10 mouse cellular contexts compared by ENCODE assay signal in genomic region chr4:42945952-42946351, GRCm38 (mm10). TPM values are rescaled to one million over a fixed set of nuclear protein-coding genes. Genes with fewer than 3 reads are reported as not detected.
DNase-seq lines count a peak whose midpoint lies in the region; ATAC-seq and TF ChIP-seq lines count a peak whose summit lies in the region.
"Had no signal": no experiment of that assay in that cellular context is flagged by ENCODE, and none has a peak within 500 bp of the region (broad histone marks: within the 10 kb centered on the region; RNA-seq: fewer than 3 reads in every experiment).

No protein-coding gene starts in this region.

- ATAC-seq in midbrain, embryonic 14.5 days (ENCODE audit: low FRiP score, low TSS enrichment) = no peak

- TF ChIP-seq CTCF in heart, adult 2 months (IDR thresholded peaks at IDR 0.05) = peak; percentile 89
- peak; percentile 10 for TF ChIP-seq CTCF in ES-Bruce4 (IDR thresholded peaks at IDR 0.05; ENCODE audit: low read depth, low read length)
- 0 out of 2 replicates have a peak, but pooled peaks have one; percentile 10 for TF ChIP-seq CTCF in cerebellum, adult 2 months (IDR thresholded peaks at IDR 0.05; ENCODE audit: borderline replicate concordance, insufficient read depth, low read depth, low read length)
- TF ChIP-seq CTCF in left cerebral cortex, adult 2 months (IDR thresholded peaks at IDR 0.05) = peak; percentile 88

- H3K4me1 ChIP-seq in heart, adult 2 months (ENCODE audit: control insufficient read depth, insufficient read depth, low read length) = peaks cover 5% of the 10 kb centered on the region; the same call in 1 of the 2 replicates
- H3K4me1 ChIP-seq in heart, embryonic 10.5 days = peaks cover 22% of the 10 kb centered on the region
- H3K4me1 ChIP-seq in ES-Bruce4 (ENCODE audit: control insufficient read depth, insufficient read depth, low read length) = no peaks in the 10 kb centered on the region
- H3K4me1 ChIP-seq in cerebellum, adult 2 months (ENCODE audit: control insufficient read depth, insufficient read depth, low read length) = peaks cover 4% of the 10 kb centered on the region
- peaks cover 36% of the 10 kb centered on the region for H3K4me1 ChIP-seq in midbrain, embryonic 14.5 days (ENCODE audit: control insufficient read depth, insufficient read depth, low read length)

- no peaks in the 10 kb centered on the region for H3K36me3 ChIP-seq in heart, adult 2 months (ENCODE audit: control insufficient read depth, insufficient read depth, low read length)
- no peaks in the 10 kb centered on the region for H3K36me3 ChIP-seq in heart, embryonic 10.5 days
- no peaks in the 10 kb centered on the region for H3K36me3 ChIP-seq in ES-Bruce4 (ENCODE audit: control insufficient read depth, insufficient read depth, low read length, poor library complexity, severe bottlenecking)
- 0 out of 2 replicates have a peak, but pooled peaks cover 5% of the 10 kb centered on the region for H3K36me3 ChIP-seq in midbrain, embryonic 14.5 days (ENCODE audit: control insufficient read depth, insufficient read depth, low read length)

- H3K9ac ChIP-seq in heart, adult 2 months (ENCODE audit: low read depth, low read length) = no peak overlapping the region
- no peak overlapping the region for H3K9ac ChIP-seq in ES-Bruce4 (ENCODE audit: low read depth, poor library complexity, severe bottlenecking)
- H3K9ac ChIP-seq in midbrain, embryonic 14.5 days (replicated peaks; ENCODE audit: low read length) = peak overlapping the region; percentile 27; the same call in 1 of the 2 replicates

- no peaks in the 10 kb centered on the region for H3K27me3 ChIP-seq in heart, adult 2 months (ENCODE audit: control insufficient read depth, insufficient read depth, low read length)
- peaks cover 34% of the 10 kb centered on the region for H3K27me3 ChIP-seq in heart, embryonic 10.5 days (ENCODE audit: insufficient read depth, poor library complexity, severe bottlenecking)
- H3K27me3 ChIP-seq in ES-Bruce4 (ENCODE audit: control insufficient read depth, insufficient read depth, low read length, poor library complexity, severe bottlenecking) = no peaks in the 10 kb centered on the region
- no peaks in the 10 kb centered on the region for H3K27me3 ChIP-seq in cerebellum, adult 2 months (ENCODE audit: control insufficient read depth, insufficient read depth, low read length)
- no peaks in the 10 kb centered on the region for H3K27me3 ChIP-seq in midbrain, embryonic 14.5 days (ENCODE audit: control insufficient read depth, insufficient read depth, low read length)

- peak overlapping the region; percentile 43 for H3K4me2 ChIP-seq in midbrain, embryonic 14.5 days (ENCODE audit: low read length)

- no peak for TF ChIP-seq POLR2A in heart, adult 2 months (IDR thresholded peaks at IDR 0.05; ENCODE audit: insufficient read depth, low read depth, low read length)
- no peak for TF ChIP-seq POLR2A in ES-Bruce4 (IDR thresholded peaks at IDR 0.05; ENCODE audit: insufficient read depth, low read length)
- no peak for TF ChIP-seq POLR2A in cerebellum, adult 2 months (IDR thresholded peaks at IDR 0.05; ENCODE audit: borderline replicate concordance, insufficient read depth, low read length)

- WGBS in heart, adult 2 months = 3% methylated on average over 5 of the region's 5 CpGs
- WGBS in heart, embryonic 10.5 days = 8% methylated on average over 5 of the region's 5 CpGs
- 6% methylated on average over 5 of the region's 5 CpGs for WGBS in cerebellum, adult 2 months
- 7% methylated on average over 5 of the region's 5 CpGs for WGBS in midbrain, embryonic 14.5 days

- no peak overlapping the region for H3K27ac ChIP-seq in heart, adult 2 months
- H3K27ac ChIP-seq in heart, embryonic 10.5 days = no peak overlapping the region
- H3K27ac ChIP-seq in ES-Bruce4 (ENCODE audit: insufficient read depth, low read length) = no peak overlapping the region
- H3K27ac ChIP-seq in cerebellum, adult 2 months (ENCODE audit: insufficient read depth, low read length) = no peak overlapping the region
- H3K27ac ChIP-seq in left cerebral cortex, adult 2 months = peak overlapping the region; percentile 98
- H3K27ac ChIP-seq in midbrain, embryonic 14.5 days (replicated peaks; ENCODE audit: low read depth, low read length) = peak overlapping the region; percentile 96

- H3K4me3 ChIP-seq in heart, adult 2 months = no peak overlapping the region
- no peak overlapping the region for H3K4me3 ChIP-seq in heart, embryonic 10.5 days
- H3K4me3 ChIP-seq in ES-Bruce4 (ENCODE audit: low read depth, low read length) = no peak overlapping the region
- no peak overlapping the region for H3K4me3 ChIP-seq in cerebellum, adult 2 months (replicated peaks; ENCODE audit: insufficient read depth, low read depth, low read length)
- no peak overlapping the region for H3K4me3 ChIP-seq in left cerebral cortex, adult 2 months
- no peak overlapping the region for H3K4me3 ChIP-seq in midbrain, embryonic 14.5 days (replicated peaks; ENCODE audit: low read depth, low read length)

- peak; percentile 33 to 61 for DNase-seq in heart, adult 2 months
- no peak for DNase-seq in heart, embryonic 10.5 days (ENCODE audit: low spot score)
- peak; percentile 51 to 61 for DNase-seq in cerebellum, adult 2 months
- DNase-seq in forelimb bud, embryonic 11.5 days (ENCODE audit: low read depth, low spot score) = peak; percentile 66
- DNase-seq in left cerebral cortex, adult 2 months (ENCODE audit: extremely low spot score in 1 of 2, low spot score in 2 of 2) = peak; percentile 65 to 73
- DNase-seq in midbrain, embryonic 14.5 days = peak; percentile 91
- peak; percentile 66 for DNase-seq in thymus, postnatal 4 days

- intact Hi-C loops in heart, adult 2 months (cut with DNase I) = loop anchor here (1.0 kb wide), 1 partner anchor 69 kb away; no protein-coding TSS in a partner anchor
- intact Hi-C loops in left cerebral cortex, adult 2 months (cut with DNase I) = loop anchor here (1.0 kb wide), 1 partner anchor 60 kb away; no protein-coding TSS in a partner anchor

- no peaks in the 10 kb centered on the region for H3K79me2 ChIP-seq in heart, adult 2 months (replicated peaks; ENCODE audit: control insufficient read depth, insufficient read depth, low read length)

- no peak for TF ChIP-seq EP300 in heart, adult 2 months (IDR thresholded peaks at IDR 0.05; ENCODE audit: insufficient read depth, low read depth, low read length)
- TF ChIP-seq EP300 in ES-Bruce4 (IDR thresholded peaks at IDR 0.05; ENCODE audit: insufficient read depth, low read depth, low read length) = no peak

- H3K9me3 ChIP-seq in heart, embryonic 10.5 days = no peaks in the 10 kb centered on the region
- no peaks in the 10 kb centered on the region for H3K9me3 ChIP-seq in ES-Bruce4 (replicated peaks; ENCODE audit: control insufficient read depth, insufficient read depth, low read length, poor library complexity, severe bottlenecking)
- H3K9me3 ChIP-seq in midbrain, embryonic 14.5 days (ENCODE audit: control insufficient read depth, low read length) = no peaks in the 10 kb centered on the region

RNA-seq across cellular contexts. Expression of gene Dnajb5, which starts 3.7 kb away (rescaled TPM):
- 100 to 1,000 TPM in 1 of 2 experiments, 10 to 100 TPM in 1; 88.5 to 103 TPM for total RNA-seq in heart, adult 2 months (2021)
- polyA plus RNA-seq in heart, adult 2 months (2012; rRNA removed) = 45.6 and 51.1 TPM in 2 replicates
- 11.4 and 12.3 TPM in 2 replicates for polyA plus RNA-seq in heart, embryonic 10.5 days (2016; fragmentation: Nextera tagmentation; extraction: Ambion mirVana)
- polyA plus RNA-seq in ES-Bruce4 (2011; ENCODE audit: insufficient read depth, insufficient read length, low read depth, missing spikeins) = 27.2 and 28.9 TPM in 2 replicates
- polyA plus RNA-seq in cerebellum, adult 2 months (2012; rRNA removed) = 55.0 and 58.7 TPM in 2 replicates
- 100 to 1,000 TPM; 216 to 338 TPM for total RNA-seq in left cerebral cortex, adult 2 months (2021)
- 45.0 and 88.7 TPM in 2 replicates for polyA plus RNA-seq in midbrain, embryonic 14.5 days (2014; fragmentation: Nextera tagmentation; extraction: Ambion mirVana)

RNA-seq across cellular contexts. Expression of gene 1700022I11Rik, which starts 23.5 kb away (rescaled TPM):
- not detected for total RNA-seq in heart, adult 2 months (2021)
- polyA plus RNA-seq in heart, adult 2 months (2012; rRNA removed) = not detected in 2 replicates
- 0.25 and 0.70 TPM in 2 replicates for polyA plus RNA-seq in heart, embryonic 10.5 days (2016; fragmentation: Nextera tagmentation; extraction: Ambion mirVana)
- not detected in 2 replicates for polyA plus RNA-seq in ES-Bruce4 (2011; ENCODE audit: insufficient read depth, insufficient read length, low read depth, missing spikeins)
- polyA plus RNA-seq in cerebellum, adult 2 months (2012; rRNA removed) = not detected in 2 replicates
- not detected for total RNA-seq in left cerebral cortex, adult 2 months (2021)
- 0.38 and 0.80 TPM in 2 replicates for polyA plus RNA-seq in midbrain, embryonic 14.5 days (2014; fragmentation: Nextera tagmentation; extraction: Ambion mirVana)
- total RNA-seq: heart, postnatal 10 days had no signal

RNA-seq across cellular contexts. Expression of gene Phf24, which starts 29.5 kb away (rescaled TPM):
- 1 to 10 TPM; 5.0 to 5.8 TPM for total RNA-seq in heart, adult 2 months (2021)
- 4.8 and 7.8 TPM in 2 replicates for polyA plus RNA-seq in heart, adult 2 months (2012; rRNA removed)
- 1.5 and 2.8 TPM in 2 replicates for polyA plus RNA-seq in heart, embryonic 10.5 days (2016; fragmentation: Nextera tagmentation; extraction: Ambion mirVana)
- 0.10 TPM in 1 of 2 replicates, not detected in the other for polyA plus RNA-seq in ES-Bruce4 (2011; ENCODE audit: insufficient read depth, insufficient read length, low read depth, missing spikeins)
- polyA plus RNA-seq in cerebellum, adult 2 months (2012; rRNA removed) = 79.9 and 84.1 TPM in 2 replicates
- 100 to 1,000 TPM; 359 to 380 TPM for total RNA-seq in left cerebral cortex, adult 2 months (2021)
- polyA plus RNA-seq in midbrain, embryonic 14.5 days (2014; fragmentation: Nextera tagmentation; extraction: Ambion mirVana) = 33.2 and 33.9 TPM in 2 replicates
- total RNA-seq: neutrophil, adult 5-6 weeks had no signal

RNA-seq across cellular contexts. Expression of gene Vcp, which starts 54.4 kb away (rescaled TPM):
- total RNA-seq in heart, adult 2 months (2021) = 100 to 1,000 TPM; 238 to 254 TPM
- 127 and 204 TPM in 2 replicates for polyA plus RNA-seq in heart, adult 2 months (2012; rRNA removed)
- polyA plus RNA-seq in heart, embryonic 10.5 days (2016; fragmentation: Nextera tagmentation; extraction: Ambion mirVana) = 588 and 628 TPM in 2 replicates
- polyA plus RNA-seq in ES-Bruce4 (2011; ENCODE audit: insufficient read depth, insufficient read length, low read depth, missing spikeins) = 384 and 390 TPM in 2 replicates
- polyA plus RNA-seq in cerebellum, adult 2 months (2012; rRNA removed) = 196 and 200 TPM in 2 replicates
- total RNA-seq in left cerebral cortex, adult 2 months (2021) = 100 to 1,000 TPM; 179 to 186 TPM
- 378 and 531 TPM in 2 replicates for polyA plus RNA-seq in midbrain, embryonic 14.5 days (2014; fragmentation: Nextera tagmentation; extraction: Ambion mirVana)

Comparison
In these comparisons a context has a peak if more than half of its experiments do, and no peak if none do; other contexts are left out.
1. H3K27ac ChIP-seq: peak in left cerebral cortex, adult 2 months (single experiment) and midbrain, embryonic 14.5 days (single experiment); none in heart, adult 2 months (single experiment), heart, embryonic 10.5 days (single experiment), ES-Bruce4 (single experiment) and cerebellum, adult 2 months (single experiment).
2. CTCF ChIP-seq: peak in every context shown above with its lines; median percentile 89 in heart, adult 2 months; 88 in left cerebral cortex, adult 2 months; 10 in ES-Bruce4; 10 in cerebellum, adult 2 months.